Mouse (Mus musculus) kidney, postnatal 36 days (tissue): ENCODE measurements around the gene Ssrp1.

Source experiments
- DNase-seq, 2 experiments: peaks; one replicate each; pipeline ENCODE4 v3.0.0; 2021 to 2022; ENCODE audit warnings: mixed read lengths in 2 of 2

Ssrp1 gene

DNA sequence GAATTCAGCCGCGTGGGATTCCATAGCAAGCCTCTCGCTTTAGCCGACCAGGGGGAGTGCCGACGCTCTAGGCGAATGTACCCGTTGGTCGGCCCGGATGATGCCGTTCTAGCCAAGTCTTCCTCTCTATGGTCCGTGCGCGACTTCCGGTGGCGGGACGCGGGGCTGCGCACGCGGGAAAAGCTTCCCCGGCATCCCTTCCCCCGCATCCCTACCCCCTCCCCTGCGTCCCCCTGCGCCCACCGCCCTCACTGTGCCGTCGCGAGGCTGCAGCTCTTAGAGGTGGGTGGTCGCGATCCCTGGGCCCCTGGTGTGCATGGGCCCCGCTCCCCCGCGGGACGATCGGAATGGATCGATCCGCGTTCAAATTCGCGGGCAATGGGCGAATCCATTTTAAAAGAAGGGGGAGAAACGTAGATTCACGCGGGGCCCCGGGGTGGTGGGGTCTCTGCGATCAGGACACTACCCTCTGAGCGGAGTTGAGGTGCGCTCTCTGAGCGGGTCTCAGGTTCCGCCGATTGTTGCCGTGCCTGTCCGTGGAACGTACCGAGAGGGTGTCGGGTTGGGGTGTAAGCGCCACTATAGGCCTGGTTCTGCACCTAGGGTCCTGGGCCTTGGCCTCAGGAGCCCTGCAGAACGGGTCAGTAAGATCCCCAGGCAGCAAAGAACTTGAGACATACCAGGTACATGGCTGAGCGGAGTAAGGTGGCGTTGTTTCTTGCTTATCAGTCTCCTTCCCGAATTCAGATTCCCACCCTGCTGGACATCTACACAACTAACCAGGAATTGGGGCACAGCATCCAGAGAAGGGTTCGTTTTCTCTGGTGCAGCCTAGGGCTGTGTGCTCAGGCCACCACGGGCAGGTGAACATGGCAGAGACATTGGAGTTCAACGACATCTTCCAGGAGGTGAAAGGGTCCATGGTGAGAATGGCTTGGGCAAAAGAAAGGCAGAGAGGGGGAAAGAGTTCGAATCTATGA lies at the start of gene Ssrp1, which contains the start of gene P2rx3:
Ssrp1 (plus strand) TSS at position 188 of the 980 bp plus-strand sequence.
P2rx3 (minus strand) TSS at position 416 of the 980 bp plus-strand sequence.
- peak; percentile 93 to 94 for DNase-seq

- no peak for DNase-seq
Observed at GRCm38 (mm10) chr2:84987930-84988329, 49.1 kb upstream of the Ssrp1 start, which contains the start of gene Prg3. Gene Prg3, plus strand, starts transcription at chr2:84988215.

DNA sequence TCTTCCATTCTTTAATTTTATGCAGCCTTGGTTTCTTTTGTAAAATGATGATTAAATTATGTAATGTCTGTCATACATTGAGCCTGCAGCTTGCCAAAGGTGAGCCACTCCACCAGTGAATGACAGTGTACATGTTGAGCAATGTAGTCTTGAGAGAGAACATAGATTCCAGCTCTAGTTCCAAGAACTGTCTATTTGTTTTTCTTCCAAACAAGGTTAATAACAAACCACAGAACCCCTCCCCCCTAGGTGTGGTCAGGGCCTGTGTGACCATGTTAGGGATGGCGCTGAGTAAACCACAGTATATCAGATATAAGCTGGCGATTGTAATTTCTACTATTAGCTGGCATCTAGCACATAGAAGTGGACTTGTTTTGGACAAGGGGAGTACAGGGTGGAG lies 40.7 kb upstream of the Ssrp1 start:
- no peak for DNase-seq

GRCm38 (mm10) chr2:84999486-85000181 lies 37.4 kb upstream of the Ssrp1 start:
- DNase-seq = peak; percentile 10 to 27

DNA sequence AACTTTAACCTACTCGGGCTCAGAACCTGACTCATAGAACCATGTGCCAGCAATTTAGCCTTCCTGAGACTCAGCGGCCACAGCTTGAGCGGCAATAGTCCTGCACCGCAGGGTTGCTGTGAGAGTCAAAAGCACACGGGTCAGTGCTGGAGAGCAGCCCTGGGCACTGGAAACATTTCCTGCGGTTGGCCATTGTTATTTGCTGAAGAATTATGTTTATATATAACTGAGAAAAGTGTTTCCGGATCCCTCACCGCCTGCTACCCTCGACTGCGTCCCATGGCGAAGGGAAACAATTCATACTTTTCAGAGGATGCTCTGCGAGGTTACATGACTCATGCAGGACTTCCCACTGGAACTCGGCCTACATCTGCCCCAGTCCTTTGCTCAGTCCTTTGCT lies 35.5 kb upstream of the Ssrp1 start:
- DNase-seq = peak; percentile 30 to 50

DNA sequence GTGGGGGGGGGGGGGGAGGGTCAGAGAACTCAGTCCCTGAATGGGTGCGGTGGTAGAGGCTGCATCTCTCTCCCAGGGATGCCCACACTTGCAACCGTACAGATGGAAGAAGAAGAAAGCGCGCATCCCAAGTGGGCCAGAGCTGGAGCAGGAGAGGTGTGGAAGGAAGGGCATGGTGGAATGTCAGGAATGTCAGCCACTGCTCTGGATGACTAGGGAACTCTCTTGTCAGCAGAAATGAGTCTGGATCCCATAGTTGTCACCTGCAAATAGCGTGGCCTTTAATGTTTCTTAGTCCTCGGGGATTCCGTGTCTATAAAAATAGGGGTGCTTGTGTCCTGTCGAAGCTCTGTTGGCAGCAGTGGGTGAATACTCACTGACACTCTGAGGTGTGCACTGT lies 34.5 kb upstream of the Ssrp1 start:
- DNase-seq = no peak

DNA sequence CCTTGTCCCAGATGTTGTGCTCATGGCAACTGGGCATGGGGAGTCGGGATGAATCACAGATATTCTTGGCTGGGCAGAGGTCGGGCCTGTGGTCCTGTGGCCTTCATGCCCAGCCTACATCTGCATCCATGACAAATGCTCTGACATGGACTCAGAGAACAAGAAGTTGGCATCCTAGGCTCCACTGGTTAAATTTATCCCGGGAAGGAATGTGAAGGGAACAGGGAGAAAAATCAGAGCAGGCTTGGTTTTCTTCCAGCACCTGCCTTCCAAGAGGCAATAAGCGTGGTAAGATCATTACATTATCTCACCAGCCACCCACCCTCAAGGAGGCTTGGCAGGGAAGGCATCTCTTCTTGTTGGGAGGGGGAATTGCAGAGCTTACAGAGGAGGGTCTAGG lies 32.7 kb upstream of the Ssrp1 start:
- no peak for DNase-seq

GRCm38 (mm10) chr2:85006600-85006999 lies 30.4 kb upstream of the Ssrp1 start:
- DNase-seq = no peak

GRCm38 (mm10) chr2:85007729-85008128 lies 29.3 kb upstream of the Ssrp1 start:
- DNase-seq = peak; percentile 19 to 40

DNA sequence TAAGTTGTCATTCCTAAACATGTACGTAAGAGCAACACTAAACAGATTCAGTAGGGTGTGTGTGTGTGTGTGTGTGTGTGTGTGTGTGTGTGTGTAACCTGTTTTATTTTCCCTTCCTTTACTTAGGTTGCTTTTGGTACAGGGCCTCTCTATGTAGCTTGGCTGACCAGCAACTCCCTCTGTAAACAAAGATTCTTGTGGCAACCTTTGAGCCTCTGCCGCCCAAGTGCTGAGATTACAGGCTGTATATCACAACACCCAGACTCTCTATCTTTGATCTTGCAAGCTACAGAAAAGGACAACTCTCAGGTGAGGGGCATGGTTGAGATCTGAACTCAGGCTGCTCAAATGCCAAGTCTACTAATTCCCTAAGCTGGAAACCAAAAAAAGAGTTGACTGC lies 27.8 kb upstream of the Ssrp1 start:
- no peak for DNase-seq

- DNase-seq = no peak
Observed at GRCm38 (mm10) chr2:85011906-85012604, 25.0 kb upstream of the Ssrp1 start.

DNA sequence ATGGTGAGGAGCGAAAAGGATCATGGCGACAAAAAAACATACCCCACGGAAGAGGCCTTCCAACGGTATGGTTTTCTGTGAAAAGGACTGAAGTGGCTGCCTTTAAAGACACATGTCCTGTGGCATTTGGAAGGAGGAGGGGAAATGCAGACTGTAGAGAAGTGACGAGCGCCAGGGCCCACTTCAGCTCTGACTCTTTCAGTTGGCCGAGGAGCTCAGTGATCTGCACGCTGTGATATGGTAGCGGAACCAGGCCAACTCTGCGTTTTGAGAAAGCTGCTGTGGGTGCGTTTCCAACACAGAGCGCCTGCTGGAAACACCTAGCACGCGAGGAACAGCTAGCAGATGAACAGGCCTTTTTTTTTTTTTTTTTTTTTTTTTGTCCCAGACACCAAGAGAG lies 24.4 kb upstream of the Ssrp1 start:
- no peak for DNase-seq

GRCm38 (mm10) chr2:85013826-85014587 lies 23.0 kb upstream of the Ssrp1 start:
- DNase-seq = no peak

DNA sequence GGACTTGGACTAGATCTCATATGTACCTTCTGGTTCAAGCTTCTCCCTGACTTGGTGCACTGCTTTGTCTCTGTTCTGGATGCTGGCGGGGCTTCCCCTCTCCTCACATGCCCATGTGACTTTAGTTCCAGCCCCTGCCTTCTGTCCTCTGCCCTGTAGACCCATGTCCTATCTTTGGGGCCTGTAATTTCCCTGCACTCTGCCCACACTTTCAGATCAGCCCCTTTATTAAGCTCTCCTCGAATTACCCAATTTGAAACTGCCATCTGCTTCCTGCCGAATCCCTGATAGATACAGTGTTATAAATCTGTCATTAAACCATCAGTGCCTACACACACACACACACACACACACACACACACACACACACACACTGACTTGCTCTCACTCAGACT lies 22.4 kb upstream of the Ssrp1 start:
- DNase-seq = no peak

GRCm38 (mm10) chr2:85022043-85022442 lies 15.0 kb upstream of the Ssrp1 start:
- peak; percentile 37 to 55 for DNase-seq

- DNase-seq = no peak
Observed at GRCm38 (mm10) chr2:85026178-85026577, 10.9 kb upstream of the Ssrp1 start.

DNA sequence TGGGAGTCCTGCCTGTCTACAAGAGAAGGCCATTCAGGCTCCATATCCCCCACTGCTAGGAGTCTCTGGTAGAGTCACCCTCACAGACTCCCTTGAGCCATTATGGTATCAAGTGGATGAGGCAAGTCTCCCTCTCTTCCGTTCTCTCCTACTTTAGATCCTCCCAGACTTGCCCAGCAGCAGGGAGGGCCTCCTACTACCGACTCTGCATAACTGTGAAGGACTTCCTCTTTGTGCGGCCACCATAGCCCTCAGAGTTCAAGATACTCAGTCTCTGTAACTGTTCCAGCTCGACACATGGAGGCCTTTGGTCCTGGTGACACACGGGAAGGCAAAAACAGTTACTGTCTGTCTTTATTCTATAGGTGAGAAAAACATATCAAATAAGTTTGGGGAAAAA lies 9.8 kb upstream of the Ssrp1 start:
- no peak for DNase-seq

- no peak for DNase-seq
Observed at GRCm38 (mm10) chr2:85029897-85030296, 7.1 kb upstream of the Ssrp1 start.

DNA sequence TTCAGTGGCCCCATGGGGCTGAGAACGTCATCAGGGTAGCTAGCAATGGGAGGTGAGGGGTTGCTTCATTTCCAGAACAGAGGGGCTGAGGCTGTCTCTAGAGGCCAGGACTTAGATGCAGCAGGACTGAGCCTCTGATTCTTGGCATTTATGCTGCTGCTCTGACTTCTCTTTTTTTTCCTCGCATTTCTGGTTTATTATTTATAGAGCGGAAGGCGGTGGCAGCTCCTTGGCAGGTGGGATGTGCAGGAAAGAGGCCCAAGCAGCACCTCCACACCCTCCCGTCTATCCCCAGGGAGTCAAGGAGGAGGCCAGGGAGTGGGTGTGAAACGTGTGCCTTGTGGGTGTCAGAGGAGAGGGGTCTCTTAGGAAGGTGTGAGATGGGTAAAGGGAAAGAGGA lies 6.0 kb upstream of the Ssrp1 start:
- no peak for DNase-seq

DNA sequence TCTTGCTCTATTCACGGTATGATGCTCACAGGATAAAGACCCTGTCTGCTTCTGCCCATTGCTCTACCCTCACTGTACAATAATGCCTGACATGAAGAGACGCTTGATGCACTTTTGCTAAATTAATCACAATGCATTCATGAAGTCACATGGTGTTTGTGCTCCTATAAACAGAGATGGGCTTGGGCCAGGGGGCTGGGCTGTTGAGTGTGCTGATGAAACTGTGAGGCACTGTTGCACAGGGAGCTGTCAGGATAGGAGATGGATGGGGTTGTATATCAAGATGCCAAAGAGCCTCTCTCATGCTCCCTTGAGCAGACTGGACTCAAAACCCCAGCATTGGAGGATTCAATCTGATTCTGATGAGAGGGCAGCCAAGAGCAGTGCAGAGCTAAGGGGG lies 3.9 kb upstream of the Ssrp1 start:
- no peak for DNase-seq

- no peak for DNase-seq
Observed at GRCm38 (mm10) chr2:85034169-85034568, 2.9 kb upstream of the Ssrp1 start.

DNA sequence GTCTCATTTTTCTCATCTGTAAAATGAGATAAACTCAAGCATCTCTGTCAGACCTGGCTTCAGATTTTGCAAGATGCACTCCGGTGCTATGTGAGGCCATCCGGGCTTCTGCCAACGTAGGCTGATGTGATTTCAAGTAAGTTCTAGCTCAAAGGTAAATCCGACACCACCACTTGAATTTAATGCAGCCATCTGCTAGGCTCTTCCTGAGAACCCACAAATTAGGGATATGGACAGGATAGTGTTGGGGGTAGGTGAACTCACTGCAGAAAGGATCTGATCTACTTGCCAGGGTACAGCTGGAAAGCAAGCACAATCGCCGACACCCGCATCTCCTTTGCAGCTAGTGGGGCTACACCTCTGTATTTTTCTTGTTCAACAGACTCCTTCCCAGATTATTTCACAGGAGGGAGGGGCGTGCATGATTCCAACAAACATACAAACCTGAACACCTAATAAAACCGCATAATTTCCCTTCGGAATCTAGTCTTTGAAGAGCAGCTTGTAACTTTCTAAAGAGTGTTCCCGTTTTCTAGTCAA lies 457 bp upstream of the Ssrp1 start:
- no peak for DNase-seq
